Mouse (Mus musculus): ENCODE results near the gene Pkd1l3.

DNA sequence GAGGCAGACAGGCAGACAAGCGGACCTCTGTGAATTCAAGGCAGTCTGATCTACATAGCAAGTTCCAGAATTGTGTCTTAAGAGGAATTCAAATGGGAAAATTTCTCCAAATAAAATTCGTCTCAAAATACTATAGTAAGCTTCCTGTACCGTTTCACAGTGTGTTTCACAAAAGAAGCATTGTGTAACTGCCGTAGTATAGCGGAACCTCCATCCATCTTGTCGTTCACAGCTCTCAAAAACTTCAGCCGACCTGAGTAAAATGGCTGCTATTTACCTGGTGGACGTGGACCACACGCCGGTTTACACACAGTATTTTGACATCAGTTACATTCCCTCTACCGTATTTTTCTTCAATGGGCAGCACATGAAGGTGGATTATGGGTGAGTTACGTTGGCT is 43.2 kb upstream of the Pkd1l3 start:
- TF ChIP-seq USF2 (IDR thresholded peaks at IDR 0.05; ENCODE audit: borderline replicate concordance in 1 of 2, insufficient read depth in 1 of 2, low read depth in 1 of 2, low read length in 2 of 2) (no peak), EP300 (IDR thresholded peaks at IDR 0.05; ENCODE audit: low read depth in 1 of 2, low read length in 2 of 2) (no peak), NRF1 (IDR thresholded peaks at IDR 0.05; ENCODE audit: insufficient read depth, low read depth, low read length, poor library complexity, severe bottlenecking) (no peak), POLR2A (IDR thresholded peaks at IDR 0.05; ENCODE audit: control insufficient read depth in 1 of 2, insufficient read depth in 1 of 2, low read depth in 1 of 2, low read length in 2 of 2, poor library complexity in 1 of 2) (no peak), CTCF (IDR thresholded peaks at IDR 0.05 in 2 of 3, conservative IDR thresholded peaks at IDR 0.05 in 1 of 3; ENCODE audit: control insufficient read depth in 1 of 3, insufficient read depth in 1 of 3, low read depth in 2 of 3, low read length in 3 of 3, poor library complexity in 1 of 3, severe bottlenecking in 1 of 3) (no peak), TBP (IDR thresholded peaks at IDR 0.05; ENCODE audit: low read depth, low read length) (no peak), CHD2 (IDR thresholded peaks at IDR 0.05; ENCODE audit: low read length) (no peak), MAFK (IDR thresholded peaks at IDR 0.05; ENCODE audit: borderline replicate concordance, low read depth, low read length) (no peak), MXI1 (IDR thresholded peaks at IDR 0.05; ENCODE audit: low read depth, low read length) (no peak), MYC (IDR thresholded peaks at IDR 0.05; ENCODE audit: low read depth, low read length) (no peak), ZKSCAN1 (IDR thresholded peaks at IDR 0.05; ENCODE audit: low read depth, low read length) (no peak), ZC3H11A (IDR thresholded peaks at IDR 0.05; ENCODE audit: low read depth, low read length) (no peak), SMC3 (IDR thresholded peaks at IDR 0.05; ENCODE audit: low read depth, low read length) (no peak)
